Mouse (Mus musculus): ENCODE results near the gene Olfr1419. TPM values are rescaled to one million over a fixed set of nuclear protein-coding genes. Genes with fewer than 3 reads are reported as not detected.
"Not testable (repeated sequence)": the region's sequence is repeated elsewhere in the genome, so short reads cannot be mapped to it uniquely, and the experiment has no call there.

The Olfr1419 gene
- not detected for total RNA-seq (2018; cell fraction: chromatin; rRNA removed)
- not detected for total RNA-seq (2018; cell fraction: cytosol; rRNA removed)
- total RNA-seq (2018; cell fraction: nucleus; rRNA removed): not detected
- polyA plus RNA-seq (2018): not detected in 3 replicates

- Histone ChIP-seq H3K79me2 (ENCODE audit: inconsistent target) (no peaks in the 10 kb centered on the region), H3K36me3 (ENCODE audit: inconsistent target) (no peaks in the 10 kb centered on the region), H3K4me3 (ENCODE audit: inconsistent target) (no peak within 1 kb of the TSS), H3K27ac (no peak within 1 kb of the TSS)
- 69% methylated on average over 1 of the region's 1 CpGs for WGBS (ENCODE audit: missing documents)
Observed at GRCm38 (mm10) chr19:11875006-11875405, at the start of gene Olfr1419. Olfr1419 (minus strand) TSS chr19:11875106.

- WGBS (ENCODE audit: missing documents): 93% methylated on average over 2 of the region's 2 CpGs
- peaks cover 37% of the 10 kb centered on the region for H3K79me2 ChIP-seq (ENCODE audit: inconsistent target)
- H3K4me3 ChIP-seq (ENCODE audit: inconsistent target); H3K27ac ChIP-seq: not testable (repeated sequence)
- H3K36me3 ChIP-seq (ENCODE audit: inconsistent target): peaks cover 55% of the 10 kb centered on the region
Observed at GRCm38 (mm10) chr19:11922515-11922914, 47.6 kb upstream of the Olfr1419 start.

DNA sequence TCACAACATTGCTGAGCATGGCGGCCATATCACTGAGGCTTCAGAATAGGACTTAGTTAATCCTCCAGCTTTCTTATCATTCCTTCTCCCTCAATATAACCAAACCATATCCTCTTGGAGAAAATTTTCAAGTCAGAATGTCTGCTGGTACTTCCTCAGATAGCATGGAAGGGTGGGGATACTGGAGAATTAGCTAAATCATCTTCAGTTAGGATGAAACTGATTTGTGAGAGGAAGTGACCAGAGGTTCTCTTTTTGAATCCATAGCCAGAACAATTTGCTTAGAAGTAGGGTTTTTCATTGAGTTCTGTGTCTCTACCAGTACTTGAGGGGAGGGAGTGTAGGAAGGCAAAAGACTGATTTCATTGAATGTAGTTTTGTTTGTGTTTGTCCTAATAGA is 47.2 kb upstream of the Olfr1419 start:
- Histone ChIP-seq H3K79me2 (ENCODE audit: inconsistent target) (peaks cover 42% of the 10 kb centered on the region), H3K4me3 (ENCODE audit: inconsistent target) (no peak overlapping the region), H3K27ac (no peak overlapping the region), H3K36me3 (ENCODE audit: inconsistent target) (peaks cover 51% of the 10 kb centered on the region)
- 83% methylated on average over 1 of the region's 1 CpGs for WGBS (ENCODE audit: missing documents)

GRCm38 (mm10) chr19:11915804-11916203 is 40.9 kb upstream of the Olfr1419 start:
- WGBS (ENCODE audit: missing documents): 52% methylated on average over 2 of the region's 2 CpGs
- Histone ChIP-seq H3K36me3 (ENCODE audit: inconsistent target) (peaks cover 20% of the 10 kb centered on the region; the same call in 1 of the 2 replicates), H3K27ac (no peak overlapping the region), H3K79me2 (ENCODE audit: inconsistent target) (peaks cover 87% of the 10 kb centered on the region), H3K4me3 (ENCODE audit: inconsistent target) (no peak overlapping the region)

DNA sequence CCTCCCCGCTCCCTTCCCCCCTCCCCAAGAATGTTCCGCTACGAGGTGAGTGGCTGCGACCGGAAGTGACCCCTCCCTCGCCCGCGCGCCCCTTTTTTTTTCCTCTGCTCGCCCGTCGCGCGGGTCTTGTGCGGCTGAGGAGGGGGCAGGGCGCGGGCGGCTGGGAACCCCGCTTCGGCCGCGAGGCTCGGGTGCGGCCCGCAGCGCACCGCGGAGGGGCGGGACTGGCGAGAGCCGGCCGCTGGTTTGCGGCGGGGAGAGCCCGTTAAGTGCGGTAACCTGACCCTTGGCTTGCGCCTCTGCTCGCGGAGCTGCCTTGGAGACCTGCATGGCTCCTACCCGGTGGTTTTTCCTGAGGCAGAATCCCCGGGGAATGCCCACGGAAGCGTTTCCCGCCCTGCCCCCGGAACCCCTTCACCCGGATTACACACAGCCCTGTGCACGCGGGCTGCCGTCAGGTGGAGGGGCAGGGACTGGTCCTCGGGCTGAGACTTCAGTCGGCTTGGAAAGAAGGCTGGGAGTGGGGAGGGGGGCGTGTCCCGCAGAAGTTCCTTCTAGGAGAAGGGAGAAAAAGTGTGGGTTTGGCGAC is 37.7 kb upstream of the Olfr1419 start:
- Histone ChIP-seq H3K4me3 (ENCODE audit: inconsistent target) (peak overlapping the region; percentile 76), H3K79me2 (ENCODE audit: inconsistent target) (peaks cover 59% of the 10 kb centered on the region), H3K27ac (peak overlapping the region; percentile 65), H3K36me3 (ENCODE audit: inconsistent target) (peaks cover 11% of the 10 kb centered on the region; the same call in 1 of the 2 replicates)
- WGBS (ENCODE audit: missing documents): under 1% methylated on average over 43 of the region's 54 CpGs

DNA sequence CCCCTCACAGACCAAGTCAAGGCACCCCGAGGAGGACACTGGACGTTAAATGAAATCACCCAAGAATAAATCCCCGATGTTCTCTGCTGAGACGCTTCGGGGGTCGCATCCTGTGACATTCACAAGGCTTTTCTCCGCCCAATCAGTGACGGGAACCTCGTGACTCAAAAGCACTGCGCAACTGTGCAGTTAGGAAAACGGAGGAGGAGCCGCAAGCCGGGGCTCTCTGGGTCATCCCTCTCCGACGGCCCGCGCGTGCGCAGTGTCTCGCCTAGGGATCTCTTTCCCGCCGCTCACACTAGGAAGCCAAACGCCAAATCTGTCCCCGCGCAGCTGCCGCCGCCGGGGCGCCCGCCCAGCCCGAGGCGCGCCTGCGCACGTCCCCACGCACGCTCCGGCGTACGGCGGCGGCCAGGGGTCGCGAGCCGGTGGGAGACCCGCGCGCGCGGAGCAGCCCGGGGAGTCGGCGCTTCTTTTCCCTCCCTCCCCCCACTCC is 37.2 kb upstream of the Olfr1419 start, which contains the start of gene Patl1:
Patl1 (plus strand) TSS at position 363 of the 496 bp plus-strand sequence.
- under 1% methylated on average over 39 of the region's 53 CpGs for WGBS (ENCODE audit: missing documents)
- peaks cover 11% of the 10 kb centered on the region; the same call in 1 of the 2 replicates for H3K36me3 ChIP-seq (ENCODE audit: inconsistent target)
- H3K27ac ChIP-seq: peak within 1 kb of the TSS; percentile 96
- H3K4me3 ChIP-seq (ENCODE audit: inconsistent target): peak within 1 kb of the TSS; percentile 76
- peaks cover 54% of the 10 kb centered on the region for H3K79me2 ChIP-seq (ENCODE audit: inconsistent target)

DNA sequence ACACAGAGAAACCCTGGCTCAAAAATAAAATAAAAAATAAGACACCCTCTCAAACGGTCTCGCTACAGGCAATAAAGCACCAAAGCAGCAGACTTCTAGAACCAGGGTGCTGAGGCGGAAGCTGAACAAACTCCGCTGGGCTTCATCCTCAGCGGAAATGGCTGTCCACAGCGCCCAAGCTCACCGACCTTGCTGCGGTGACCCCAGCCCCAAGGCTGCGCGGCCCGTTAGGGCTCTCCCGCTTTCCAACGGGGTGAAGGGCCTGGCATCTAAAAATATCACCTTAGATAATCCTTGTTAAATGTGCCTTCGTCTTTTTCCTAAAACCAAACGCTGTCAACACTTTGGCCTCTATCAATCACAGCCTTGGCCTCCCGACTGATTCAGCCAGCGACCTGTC is 36.7 kb upstream of the Olfr1419 start:
- Histone ChIP-seq H3K79me2 (ENCODE audit: inconsistent target) (peaks cover 49% of the 10 kb centered on the region), H3K27ac (peak overlapping the region; percentile 96), H3K36me3 (ENCODE audit: inconsistent target) (peaks cover 11% of the 10 kb centered on the region; the same call in 1 of the 2 replicates), H3K4me3 (ENCODE audit: inconsistent target) (peak overlapping the region; percentile 67)
- WGBS (ENCODE audit: missing documents): 3% methylated on average over 16 of the region's 17 CpGs

- Histone ChIP-seq H3K79me2 (ENCODE audit: inconsistent target) (peaks cover 43% of the 10 kb centered on the region), H3K36me3 (ENCODE audit: inconsistent target) (peaks cover 11% of the 10 kb centered on the region; the same call in 1 of the 2 replicates), H3K27ac (peak overlapping the region; percentile 96), H3K4me3 (ENCODE audit: inconsistent target) (peak overlapping the region; percentile 67)
- WGBS (ENCODE audit: missing documents): 79% methylated on average over 5 of the region's 5 CpGs
Observed at GRCm38 (mm10) chr19:11911021-11911420, 36.1 kb upstream of the Olfr1419 start.

GRCm38 (mm10) chr19:11886265-11886664 is 11.4 kb upstream of the Olfr1419 start, which contains the start of gene Olfr1420:
Olfr1420 (plus strand) TSS chr19:11886565.
- 100% methylated on average over 1 of the region's 1 CpGs for WGBS (ENCODE audit: missing documents)
- Histone ChIP-seq H3K4me3 (ENCODE audit: inconsistent target) (no peak within 1 kb of the TSS), H3K79me2 (ENCODE audit: inconsistent target) (no peaks in the 10 kb centered on the region)

GRCm38 (mm10) chr19:11878404-11878803 is 3.5 kb upstream of the Olfr1419 start:
- not testable (repeated sequence) for H3K27ac ChIP-seq; H3K36me3 ChIP-seq (ENCODE audit: inconsistent target); H3K4me3 ChIP-seq (ENCODE audit: inconsistent target); H3K79me2 ChIP-seq (ENCODE audit: inconsistent target)
- 79% methylated on average over 13 of the region's 22 CpGs for WGBS (ENCODE audit: missing documents)

More at GRCm38 (mm10) chr19:11886265-11886664, 11.4 kb upstream of the Olfr1419 start, which contains the start of gene Olfr1420:
- no peaks in the 10 kb centered on the region for H3K36me3 ChIP-seq (ENCODE audit: inconsistent target)
- no peak within 1 kb of the TSS for H3K27ac ChIP-seq

DNA sequence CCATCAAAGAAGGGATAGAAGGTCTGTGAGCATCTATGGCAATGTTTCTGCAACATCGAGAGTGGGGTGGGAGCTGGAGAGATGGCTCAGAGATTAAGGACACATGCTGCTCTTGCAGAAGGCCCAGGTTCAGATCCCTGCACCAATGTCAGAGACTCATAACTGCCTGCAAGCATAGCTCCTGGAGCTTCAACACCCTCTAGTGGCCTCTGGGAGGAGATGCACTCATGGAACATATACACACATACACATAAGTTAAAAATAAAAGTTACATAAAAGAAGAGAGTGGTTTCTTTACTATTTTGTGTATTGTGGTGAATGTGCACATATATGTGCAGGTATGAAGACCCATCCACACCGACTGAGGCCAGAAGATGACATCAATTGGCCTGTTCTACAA is 7.1 kb downstream of the Olfr1419 start:
- 96% methylated on average over 2 of the region's 2 CpGs for WGBS (ENCODE audit: missing documents)
- Histone ChIP-seq H3K4me3 (ENCODE audit: inconsistent target) (no peak overlapping the region), H3K36me3 (ENCODE audit: inconsistent target) (no peaks in the 10 kb centered on the region), H3K79me2 (ENCODE audit: inconsistent target) (no peaks in the 10 kb centered on the region), H3K27ac (no peak overlapping the region)

- Histone ChIP-seq H3K27ac (no peak within 1 kb of the TSS), H3K4me3 (ENCODE audit: inconsistent target) (no peak within 1 kb of the TSS), H3K36me3 (ENCODE audit: inconsistent target) (no peaks in the 10 kb centered on the region), H3K79me2 (ENCODE audit: inconsistent target) (no peaks in the 10 kb centered on the region)
- WGBS (ENCODE audit: missing documents): 100% methylated on average over 1 of the region's 1 CpGs
Observed at GRCm38 (mm10) chr19:11860966-11861365, 13.9 kb downstream of the Olfr1419 start, which contains the start of gene Olfr1418. Olfr1418 (minus strand) TSS chr19:11861066.

DNA sequence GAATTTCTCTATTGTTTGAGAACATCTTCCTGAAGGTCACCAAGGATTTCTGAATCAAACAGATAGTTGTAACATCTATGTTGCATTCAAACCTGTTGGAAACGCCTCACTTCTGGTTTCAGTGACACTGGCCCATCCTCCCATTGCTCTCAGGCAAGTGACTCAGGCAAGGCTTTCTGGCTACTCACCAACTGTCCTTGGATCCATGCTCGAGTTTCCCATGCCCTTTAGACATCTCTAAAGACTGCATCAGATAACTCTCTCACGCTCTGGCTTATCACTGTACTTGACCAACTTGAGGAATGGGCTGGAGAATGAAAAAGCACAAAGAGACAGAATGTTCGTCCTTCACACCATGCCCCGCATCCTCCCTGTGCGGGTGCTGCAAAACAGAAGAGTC is 18.4 kb downstream of the Olfr1419 start:
- Histone ChIP-seq H3K79me2 (ENCODE audit: inconsistent target) (no peaks in the 10 kb centered on the region), H3K27ac (no peak overlapping the region), H3K4me3 (ENCODE audit: inconsistent target) (no peak overlapping the region), H3K36me3 (ENCODE audit: inconsistent target) (no peaks in the 10 kb centered on the region)
- WGBS (ENCODE audit: missing documents): 89% methylated on average over 6 of the region's 6 CpGs

GRCm38 (mm10) chr19:11854821-11855220 is 20.1 kb downstream of the Olfr1419 start:
- H3K27ac ChIP-seq: no peak overlapping the region
- WGBS (ENCODE audit: missing documents): 92% methylated on average over 1 of the region's 2 CpGs
- no peaks in the 10 kb centered on the region for H3K79me2 ChIP-seq (ENCODE audit: inconsistent target)
- H3K4me3 ChIP-seq (ENCODE audit: inconsistent target): no peak overlapping the region
- H3K36me3 ChIP-seq (ENCODE audit: inconsistent target): no peaks in the 10 kb centered on the region

- Histone ChIP-seq H3K79me2 (ENCODE audit: inconsistent target) (no peaks in the 10 kb centered on the region), H3K4me3 (ENCODE audit: inconsistent target) (no peak overlapping the region), H3K27ac (no peak overlapping the region), H3K36me3 (ENCODE audit: inconsistent target) (no peaks in the 10 kb centered on the region)
- WGBS (ENCODE audit: missing documents): 41% methylated on average over 4 of the region's 4 CpGs
Observed at GRCm38 (mm10) chr19:11852652-11853051, 22.3 kb downstream of the Olfr1419 start.
